Mouse (Mus musculus) neutrophil, adult 65 days (primary cell): Measurements from ENCODE around the gene Gm14305. TPM values are rescaled to one million over a fixed set of nuclear protein-coding genes. Genes with fewer than 3 reads are reported as not detected.

Experiments used
- total RNA-seq: library from RNA; stranded (reverse); gene quantifications from 2 replicates; pipeline ENCODE4 v1.2.4, GENCODE M21; 2023

Gene Gm14305
- 0.57 TPM in 1 of 2 replicates, not detected in the other for total RNA-seq

GRCm38 (mm10) chr2:176708051-176708450 is at the start of gene Gm14305:
Gene Gm14305, plus strand, starts transcription at chr2:176708328.

GRCm38 (mm10) chr2:176670222-176670621 is 37.9 kb upstream of the Gm14305 start, which contains the start of gene Zfp973:
Gene Zfp973, plus strand, starts transcription at chr2:176670522.

Other genes with a start within 250 kb of the Gm14305 start
- gene Gm14434, start 221.5 kb upstream of the Gm14305 start, total RNA-seq: 1.3 TPM in 1 of 2 replicates, not detected in the other
- not detected in 2 replicates for gene Zfp967, start 187.3 kb upstream of the Gm14305 start, total RNA-seq
- not detected in 2 replicates for gene Gm14308, start 72.0 kb upstream of the Gm14305 start, total RNA-seq
- 0.82 and 1.0 TPM in 2 replicates for gene Zfp973, start 37.8 kb upstream of the Gm14305 start, total RNA-seq
- 0.38 TPM in 1 of 2 replicates, not detected in the other for gene Gm14295, start 90.3 kb downstream of the Gm14305 start, total RNA-seq
- gene Gm14408, start 122.8 kb downstream of the Gm14305 start, total RNA-seq: not detected in 2 replicates
- gene Gm14296, start 219.5 kb downstream of the Gm14305 start, total RNA-seq: 0.25 TPM in 1 of 2 replicates, not detected in the other